8 mouse cellular contexts compared by ENCODE assay signal in the genomic region with DNA sequence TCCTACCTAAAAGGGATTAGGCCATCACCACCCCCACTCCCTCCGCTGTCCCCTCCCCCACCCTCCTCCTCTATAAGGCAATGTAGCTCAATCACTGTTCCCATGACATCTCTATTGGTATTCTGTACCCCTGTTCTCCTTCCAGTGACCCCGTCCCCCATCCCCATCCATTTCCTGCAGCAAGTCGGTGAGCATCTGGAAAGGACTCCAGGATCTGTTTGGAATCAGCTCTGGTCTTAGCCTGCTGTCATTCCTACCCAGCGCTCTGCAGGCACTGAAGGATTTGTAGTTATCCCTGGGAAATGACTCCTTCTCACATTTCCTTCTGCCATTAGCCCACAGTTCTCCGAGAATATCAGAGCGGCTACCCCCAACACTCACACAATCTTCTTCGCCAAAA. TPM values are rescaled to one million over a fixed set of nuclear protein-coding genes. Genes with fewer than 3 reads are reported as not detected.
A peak's percentile ranks its signal among the peaks of the same experiment; 100 is the strongest.
DNase-seq lines count a peak whose midpoint lies in the region; ATAC-seq lines count a peak whose summit lies in the region.

No protein-coding gene starts in this region.

- WGBS in heart, embryonic 11.5 days (ENCODE audit: insufficient replicate concordance) = 21% methylated on average over 7 of the region's 7 CpGs
- WGBS in hindbrain, embryonic 10.5 days = 18% methylated on average over 7 of the region's 7 CpGs
- 21% methylated on average over 7 of the region's 7 CpGs for WGBS in midbrain, embryonic 10.5 days

- peak overlapping the region; percentile 62 for H3K4me2 ChIP-seq in heart, embryonic 11.5 days

- no peaks in the 10 kb centered on the region for H3K4me1 ChIP-seq in heart, embryonic 11.5 days (ENCODE audit: control insufficient read depth, insufficient read depth, low read length)
- peaks cover 6% of the 10 kb centered on the region; the same call in 1 of the 2 replicates for H3K4me1 ChIP-seq in hindbrain, embryonic 10.5 days (replicated peaks)
- peaks cover 6% of the 10 kb centered on the region; the same call in 1 of the 2 replicates for H3K4me1 ChIP-seq in midbrain, embryonic 10.5 days

- H3K27me3 ChIP-seq in heart, embryonic 11.5 days (ENCODE audit: control insufficient read depth, insufficient read depth, low read length) = no peaks in the 10 kb centered on the region; the same call in 1 of the 2 replicates
- peaks cover 28% of the 10 kb centered on the region for H3K27me3 ChIP-seq in hindbrain, embryonic 10.5 days (ENCODE audit: insufficient read depth, poor library complexity, severe bottlenecking)
- H3K27me3 ChIP-seq in midbrain, embryonic 10.5 days (ENCODE audit: low read depth, poor library complexity, severe bottlenecking) = peaks cover 33% of the 10 kb centered on the region

- no peaks in the 10 kb centered on the region for H3K36me3 ChIP-seq in heart, embryonic 11.5 days (ENCODE audit: control insufficient read depth, insufficient read depth, low read length)
- H3K36me3 ChIP-seq in hindbrain, embryonic 10.5 days = no peaks in the 10 kb centered on the region
- no peaks in the 10 kb centered on the region for H3K36me3 ChIP-seq in midbrain, embryonic 10.5 days

- peak overlapping the region; percentile 60 for H3K9ac ChIP-seq in heart, embryonic 11.5 days (ENCODE audit: low read depth, low read length)

- H3K27ac ChIP-seq in heart, embryonic 11.5 days (ENCODE audit: low read depth, low read length) = peak overlapping the region; percentile 57; the same call in 1 of the 2 replicates
- H3K27ac ChIP-seq in hindbrain, embryonic 10.5 days = peak overlapping the region; percentile 23; the same call in 1 of the 2 replicates
- no peak overlapping the region for H3K27ac ChIP-seq in midbrain, embryonic 10.5 days (replicated peaks)

- no peak for DNase-seq in heart, adult 9 months (ENCODE audit: low spot score in 2 of 2)
- DNase-seq in R1 (ENCODE audit: low read depth, low spot score) = peak; percentile 1
- no peak for DNase-seq in hindbrain, embryonic 10.5 days (ENCODE audit: low spot score)
- peak; percentile 15 for DNase-seq in midbrain, embryonic 10.5 days (ENCODE audit: low spot score)
- no peak for DNase-seq in thymus, adult 18-20 months
- DNase-seq in frontal cortex, adult 2 months (ENCODE audit: extremely low spot score in 1 of 2, low spot score in 1 of 2) = no peak
- DNase-seq in yolk sac, embryonic 10.5 days (ENCODE audit: low spot score) = no peak

- no peaks in the 10 kb centered on the region for H3K9me3 ChIP-seq in heart, embryonic 11.5 days (replicated peaks; ENCODE audit: control insufficient read depth, low read length)
- no peaks in the 10 kb centered on the region for H3K9me3 ChIP-seq in hindbrain, embryonic 10.5 days
- H3K9me3 ChIP-seq in midbrain, embryonic 10.5 days (replicated peaks) = no peaks in the 10 kb centered on the region

- ATAC-seq in heart, embryonic 11.5 days (replicated peaks; ENCODE audit: insufficient number of reproducible peaks, low FRiP score, low TSS enrichment) = no peak

- H3K4me3 ChIP-seq in heart, embryonic 11.5 days (ENCODE audit: low read depth, low read length) = peak overlapping the region; percentile 43
- peak overlapping the region; percentile 55 for H3K4me3 ChIP-seq in hindbrain, embryonic 10.5 days
- H3K4me3 ChIP-seq in midbrain, embryonic 10.5 days = peak overlapping the region; percentile 57

RNA-seq across cellular contexts. Expression of gene Tceal5, which starts 0.4 kb away (rescaled TPM):
- polyA plus RNA-seq in heart, embryonic 11.5 days (2014; fragmentation: Nextera tagmentation; extraction: Ambion mirVana) = 4.0 and 5.9 TPM in 2 replicates
- polyA plus RNA-seq in hindbrain, embryonic 10.5 days (2016; fragmentation: Nextera tagmentation; extraction: Ambion mirVana) = 4.3 and 4.4 TPM in 2 replicates
- 3.1 and 3.4 TPM in 2 replicates for polyA plus RNA-seq in midbrain, embryonic 10.5 days (2016; fragmentation: Nextera tagmentation; extraction: Ambion mirVana)
- 197 and 224 TPM in 2 replicates for polyA plus RNA-seq in frontal cortex, adult 2 months (2012; rRNA removed)

RNA-seq across cellular contexts. Expression of gene Tceal7, which starts 11.3 kb away (rescaled TPM):
- 6.6 and 7.3 TPM in 2 replicates for polyA plus RNA-seq in heart, embryonic 11.5 days (2014; fragmentation: Nextera tagmentation; extraction: Ambion mirVana)
- polyA plus RNA-seq in hindbrain, embryonic 10.5 days (2016; fragmentation: Nextera tagmentation; extraction: Ambion mirVana) = 0.37 and 1.00 TPM in 2 replicates
- polyA plus RNA-seq in midbrain, embryonic 10.5 days (2016; fragmentation: Nextera tagmentation; extraction: Ambion mirVana) = 0.70 TPM in 2 replicates
- polyA plus RNA-seq in frontal cortex, adult 2 months (2012; rRNA removed) = 1.3 and 1.4 TPM in 2 replicates

RNA-seq across cellular contexts. Expression of gene Bex1, which starts 12.1 kb away (rescaled TPM):
- polyA plus RNA-seq in heart, embryonic 11.5 days (2014; fragmentation: Nextera tagmentation; extraction: Ambion mirVana) = 197 and 204 TPM in 2 replicates
- polyA plus RNA-seq in hindbrain, embryonic 10.5 days (2016; fragmentation: Nextera tagmentation; extraction: Ambion mirVana) = 127 and 147 TPM in 2 replicates
- 139 and 163 TPM in 2 replicates for polyA plus RNA-seq in midbrain, embryonic 10.5 days (2016; fragmentation: Nextera tagmentation; extraction: Ambion mirVana)
- polyA plus RNA-seq in frontal cortex, adult 2 months (2012; rRNA removed) = 132 and 148 TPM in 2 replicates

RNA-seq across cellular contexts. Expression of gene Tceal8, which starts 31.1 kb away (rescaled TPM):
- 281 and 290 TPM in 2 replicates for polyA plus RNA-seq in heart, embryonic 11.5 days (2014; fragmentation: Nextera tagmentation; extraction: Ambion mirVana)
- 167 and 188 TPM in 2 replicates for polyA plus RNA-seq in hindbrain, embryonic 10.5 days (2016; fragmentation: Nextera tagmentation; extraction: Ambion mirVana)
- 178 and 192 TPM in 2 replicates for polyA plus RNA-seq in midbrain, embryonic 10.5 days (2016; fragmentation: Nextera tagmentation; extraction: Ambion mirVana)
- 67.1 and 69.0 TPM in 2 replicates for polyA plus RNA-seq in frontal cortex, adult 2 months (2012; rRNA removed)

RNA-seq across cellular contexts. Expression of gene Tceal9, which starts 41.6 kb away (rescaled TPM):
- polyA plus RNA-seq in heart, embryonic 11.5 days (2014; fragmentation: Nextera tagmentation; extraction: Ambion mirVana) = 595 and 603 TPM in 2 replicates
- 356 and 368 TPM in 2 replicates for polyA plus RNA-seq in hindbrain, embryonic 10.5 days (2016; fragmentation: Nextera tagmentation; extraction: Ambion mirVana)
- 328 and 332 TPM in 2 replicates for polyA plus RNA-seq in midbrain, embryonic 10.5 days (2016; fragmentation: Nextera tagmentation; extraction: Ambion mirVana)
- polyA plus RNA-seq in frontal cortex, adult 2 months (2012; rRNA removed) = 140 and 143 TPM in 2 replicates

Comparison
In these comparisons a context has a peak if more than half of its experiments do, and no peak if none do; other contexts are left out.
1. DNase-seq: peak in R1 (single experiment) and midbrain, embryonic 10.5 days (single experiment); none in heart, adult 9 months (0 of 2), hindbrain, embryonic 10.5 days (single experiment), thymus, adult 18-20 months (0 of 2), frontal cortex, adult 2 months (0 of 2) and yolk sac, embryonic 10.5 days (single experiment).
2. RNA of gene Tceal5, which starts 0.4 kb away (polyA plus RNA-seq): 197 to 224 TPM in frontal cortex, adult 2 months; 4.3 to 4.4 TPM in hindbrain, embryonic 10.5 days, 4.0 to 5.9 TPM in heart, embryonic 11.5 days and 3.1 to 3.4 TPM in midbrain, embryonic 10.5 days; every median in the first group is over 10 times any median in the second.
3. Peak in every context shown above with its lines, with median percentiles within 50 percentile points of each other: H3K4me3 ChIP-seq.